Mouse (Mus musculus) ES-Bruce4 (cell line): ENCODE results near the gene Tada2a. TPM values are rescaled to one million over a fixed set of nuclear protein-coding genes. Genes with fewer than 3 reads are reported as not detected.

Experiments used
- H3K27ac ChIP-seq: 2 replicates; pipeline ENCODE4 v1.5.1; 2012; ENCODE audit warnings: low read length, inconsistent platforms; ENCODE audit not compliant: insufficient read depth
- H3K27me3 ChIP-seq: 2 replicates; pipeline ENCODE4 v1.6.1; 2012; ENCODE audit warnings: mild to moderate bottlenecking, low read length, inconsistent platforms; ENCODE audit not compliant: control insufficient read depth, poor library complexity, insufficient read depth, severe bottlenecking
- H3K36me3 ChIP-seq: 2 replicates; pipeline ENCODE4 v1.6.1; 2012; ENCODE audit warnings: inconsistent platforms, mild to moderate bottlenecking, low read length, moderate library complexity; ENCODE audit not compliant: control insufficient read depth, poor library complexity, insufficient read depth, severe bottlenecking
- H3K4me1 ChIP-seq: one replicate; pipeline ENCODE4 v1.8.1; 2011; ENCODE audit warnings: low read length; ENCODE audit not compliant: control insufficient read depth, insufficient read depth
- H3K4me3 ChIP-seq: 2 replicates; pipeline ENCODE4 v1.5.1; 2011; ENCODE audit warnings: low read depth, mild to moderate bottlenecking, low read length
- H3K9ac ChIP-seq: 2 replicates; pipeline ENCODE4 v1.6.1; 2012; ENCODE audit warnings: low read depth, mild to moderate bottlenecking, inconsistent platforms; ENCODE audit not compliant: poor library complexity, severe bottlenecking
- H3K9me3 ChIP-seq: replicated peaks from 2 replicates; pipeline ENCODE4 v1.6.1; 2012; ENCODE audit warnings: mild to moderate bottlenecking, low read length, inconsistent platforms; ENCODE audit not compliant: control insufficient read depth, poor library complexity, insufficient read depth, severe bottlenecking
- CTCF ChIP-seq: IDR thresholded peaks from one replicate; pipeline ENCODE4 v1.8.1; 2011; ENCODE audit warnings: low read depth, low read length
- EP300 ChIP-seq: IDR thresholded peaks from 2 replicates; pipeline ENCODE4 v1.6.1; 2011; ENCODE audit warnings: low read depth, low read length; ENCODE audit not compliant: insufficient read depth
- POLR2A ChIP-seq: IDR thresholded peaks from one replicate; pipeline ENCODE4 v1.8.1; 2011; ENCODE audit warnings: low read length; ENCODE audit not compliant: insufficient read depth
- polyA plus RNA-seq: library from polyadenylated mRNA; stranded (reverse); fragments of >200 nt; gene quantifications from 2 replicates; pipeline ENCODE4 v1.2.4, GENCODE M21; 2011; ENCODE audit warnings: low read depth; ENCODE audit not compliant: missing spikeins, insufficient read depth, insufficient read length

Tada2a gene
- polyA plus RNA-seq, 1 experiment = 95.8 TPM

DNA sequence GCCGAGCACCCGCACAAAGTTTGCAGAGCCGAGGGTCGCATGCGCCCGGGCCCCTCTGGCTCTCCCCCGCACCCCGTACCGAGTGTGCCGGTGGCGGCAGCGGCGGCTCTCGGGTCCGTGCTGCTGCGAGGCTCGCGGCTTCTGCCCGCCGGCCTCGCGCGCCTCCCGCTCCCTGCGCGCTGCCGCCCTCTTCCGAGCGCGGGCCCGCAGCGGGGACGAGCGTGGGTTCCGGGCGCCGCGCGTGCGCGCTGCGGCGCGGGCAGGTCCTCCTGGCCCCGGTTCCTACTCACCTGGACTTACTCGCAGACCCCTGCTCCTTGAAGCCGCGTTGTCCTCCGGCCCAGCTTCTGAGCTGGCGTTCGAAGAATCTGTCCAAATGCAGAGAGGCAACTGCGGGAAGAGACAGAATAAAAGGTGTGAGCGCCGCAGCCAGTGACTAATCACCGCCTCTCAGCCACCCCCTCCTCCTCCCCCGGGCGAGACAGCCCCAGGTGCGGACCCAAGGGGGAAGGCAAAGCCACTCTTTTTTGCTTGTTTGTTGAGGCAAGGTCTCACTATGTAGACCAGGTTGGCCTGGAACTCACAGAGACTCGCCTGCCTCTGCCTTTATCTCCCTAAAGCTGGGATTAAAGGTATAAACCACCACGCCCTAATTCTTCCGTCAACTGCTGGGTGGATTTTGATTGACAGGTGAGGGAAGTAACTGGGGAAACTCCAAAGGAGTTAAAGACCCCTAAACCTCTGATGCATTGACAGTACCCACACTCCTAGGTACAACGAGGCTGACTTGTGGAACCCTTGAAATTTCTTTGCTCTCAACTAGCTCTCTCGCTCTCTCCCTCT, 61.0 kb downstream of the Tada2a start:
- Histone ChIP-seq H3K27ac (no peak overlapping the region), H3K27me3 (peaks cover 2% of the 10 kb centered on the region; the same call in 1 of the 2 replicates)
- peak; percentile 27 for TF ChIP-seq POLR2A
- no peak for TF ChIP-seq EP300

DNA sequence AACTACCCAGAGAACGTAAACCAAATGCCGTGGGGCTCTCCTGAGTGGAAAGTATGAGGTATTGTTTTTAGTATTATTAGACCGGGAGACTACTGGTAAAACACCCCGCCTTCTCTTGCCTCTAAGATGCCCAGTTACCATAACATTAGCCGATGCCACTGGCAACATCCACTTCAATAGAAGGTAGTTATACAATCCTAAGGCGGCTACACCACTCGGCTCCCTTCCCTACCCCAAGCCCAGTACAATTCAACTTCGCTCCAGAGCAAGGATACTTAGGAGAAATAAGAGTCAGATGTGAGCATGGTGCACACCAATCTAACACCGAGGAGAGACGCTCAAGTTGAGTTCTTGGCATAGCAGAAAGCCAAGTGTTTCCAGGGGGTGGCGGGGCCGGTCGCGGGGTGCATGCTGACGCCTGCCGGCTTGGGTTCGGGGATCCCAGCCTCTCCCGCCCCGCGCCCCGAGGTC, 61.6 kb downstream of the Tada2a start:
- peak overlapping the region; percentile 79 for H3K4me3 ChIP-seq
- H3K27me3 ChIP-seq = peaks cover 2% of the 10 kb centered on the region; the same call in 1 of the 2 replicates
- H3K9ac ChIP-seq = peak overlapping the region; percentile 90
- TF ChIP-seq CTCF (no peak), EP300 (no peak), POLR2A (no peak)
- no peaks in the 10 kb centered on the region for H3K9me3 ChIP-seq
- H3K27ac ChIP-seq = no peak overlapping the region
- peaks cover under 1% of the 10 kb centered on the region for H3K4me1 ChIP-seq
- no peaks in the 10 kb centered on the region for H3K36me3 ChIP-seq

More for the DNA sequence above, 61.0 kb downstream of the Tada2a start:
- peak overlapping the region; percentile 79 for H3K4me3 ChIP-seq
- H3K9me3 ChIP-seq = no peaks in the 10 kb centered on the region
- no peaks in the 10 kb centered on the region for H3K36me3 ChIP-seq
- H3K4me1 ChIP-seq = peaks cover 2% of the 10 kb centered on the region
- peak overlapping the region; percentile 90 for H3K9ac ChIP-seq

DNA sequence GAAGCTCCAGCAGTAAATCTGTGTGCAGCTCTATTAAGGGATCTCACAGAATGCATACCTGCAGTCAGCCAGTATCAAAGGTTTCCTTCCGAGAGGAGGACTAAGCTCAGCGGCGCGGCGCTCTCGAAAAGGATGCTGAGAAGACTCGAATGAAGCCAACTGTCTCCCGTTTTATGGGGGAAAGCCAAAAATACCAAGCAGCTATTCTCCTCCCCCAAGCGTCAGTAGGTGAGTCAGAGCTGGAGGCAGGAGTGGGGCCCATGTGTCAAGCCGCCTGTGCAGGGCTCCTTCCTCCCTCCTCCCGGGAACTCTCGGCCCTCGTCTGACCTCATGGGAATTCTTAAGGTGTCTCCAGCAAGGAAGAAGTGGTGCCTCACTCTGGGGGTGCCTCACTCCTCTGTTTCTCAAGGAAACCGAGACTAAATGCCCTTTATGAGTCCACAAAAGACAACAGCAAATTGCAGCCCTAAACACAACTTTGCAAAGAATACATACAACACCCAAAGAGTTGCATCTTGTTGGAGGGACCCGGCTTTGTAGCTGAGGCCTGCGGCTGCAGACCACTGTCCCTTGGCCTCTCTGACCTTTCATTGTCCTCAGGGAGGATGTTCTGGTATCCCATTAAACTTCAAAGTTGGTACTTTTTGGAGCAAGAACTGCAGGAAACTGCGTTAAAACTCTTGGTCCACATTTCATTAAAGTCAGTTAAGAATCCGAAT, 62.3 kb downstream of the Tada2a start:
- Histone ChIP-seq H3K36me3 (no peaks in the 10 kb centered on the region), H3K4me1 (no peaks in the 10 kb centered on the region), H3K4me3 (peak overlapping the region; percentile 11; the same call in 1 of the 2 replicates), H3K9ac (peak overlapping the region; percentile 90), H3K27me3 (peaks cover 2% of the 10 kb centered on the region; the same call in 1 of the 2 replicates), H3K27ac (no peak overlapping the region), H3K9me3 (no peaks in the 10 kb centered on the region)
- TF ChIP-seq CTCF (no peak), POLR2A (no peak), EP300 (no peak)

DNA sequence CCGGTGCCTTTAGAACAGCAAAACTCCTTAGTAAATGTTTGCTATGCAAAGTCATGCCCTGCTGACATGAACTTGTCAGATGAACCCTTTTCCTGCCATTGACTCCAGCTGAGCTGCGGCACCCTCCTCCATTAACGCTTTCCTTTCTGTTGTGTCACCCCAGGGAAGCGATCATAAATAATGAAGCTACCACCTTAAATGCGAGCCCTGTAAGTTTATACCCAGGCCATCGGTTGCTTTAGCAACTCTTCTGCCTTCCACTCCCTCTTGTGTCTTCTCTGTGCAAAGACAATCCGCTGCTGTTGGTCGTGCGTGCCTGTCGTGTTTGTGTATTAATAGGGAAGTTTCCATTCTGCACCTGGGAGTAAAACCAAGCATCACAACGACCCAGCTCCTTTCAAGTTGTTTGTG, 63.3 kb downstream of the Tada2a start:
- Histone ChIP-seq H3K4me1 (no peaks in the 10 kb centered on the region), H3K4me3 (no peak overlapping the region), H3K27me3 (peaks cover 2% of the 10 kb centered on the region; the same call in 1 of the 2 replicates), H3K36me3 (no peaks in the 10 kb centered on the region), H3K9me3 (no peaks in the 10 kb centered on the region), H3K27ac (no peak overlapping the region), H3K9ac (no peak overlapping the region)
- no peak for TF ChIP-seq CTCF
- no peak for TF ChIP-seq POLR2A
- TF ChIP-seq EP300 = no peak

DNA sequence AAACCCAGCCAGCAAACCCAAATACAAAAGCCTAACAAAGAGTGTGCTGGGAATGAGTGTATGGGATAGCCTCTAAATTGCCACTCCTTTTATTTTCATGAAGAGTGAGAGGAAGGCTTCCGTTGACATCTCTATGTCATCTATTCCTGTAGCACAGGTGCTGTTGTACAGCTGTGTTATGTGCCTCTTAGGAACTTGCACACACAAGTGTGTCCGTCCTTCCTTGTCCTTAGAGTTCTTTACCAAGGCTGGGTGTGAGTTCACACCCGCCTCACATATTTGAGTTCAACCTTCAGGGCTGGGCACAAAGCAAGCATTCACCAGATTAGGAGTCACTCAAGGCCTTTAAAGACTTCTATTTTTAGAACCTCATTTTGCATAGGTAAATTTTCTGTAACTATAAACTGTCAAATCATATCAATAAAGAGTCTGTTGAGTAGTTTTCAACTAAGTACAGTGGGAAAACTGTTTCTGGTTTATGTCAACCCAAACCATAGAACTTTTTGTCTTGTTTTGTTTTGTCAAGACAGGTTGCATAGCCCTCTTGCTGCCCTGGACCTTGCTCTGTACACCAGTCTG, 65.7 kb downstream of the Tada2a start:
- H3K9me3 ChIP-seq = no peaks in the 10 kb centered on the region
- H3K27me3 ChIP-seq = peaks cover 2% of the 10 kb centered on the region; the same call in 1 of the 2 replicates
- TF ChIP-seq CTCF (no peak), POLR2A (no peak), EP300 (no peak)
- H3K4me1 ChIP-seq = no peaks in the 10 kb centered on the region
- no peak overlapping the region for H3K4me3 ChIP-seq
- H3K36me3 ChIP-seq = no peaks in the 10 kb centered on the region
- H3K9ac ChIP-seq = no peak overlapping the region
- no peak overlapping the region for H3K27ac ChIP-seq
